Mouse (Mus musculus) R1 (cell line): ENCODE results near the gene Pnma1.

ENCODE experiments used
- DNase-seq: peaks from one replicate; pipeline ENCODE4 v3.0.0-alpha.2; 2018; ENCODE audit warnings: low read depth, low spot score

Gene Pnma1

DNA sequence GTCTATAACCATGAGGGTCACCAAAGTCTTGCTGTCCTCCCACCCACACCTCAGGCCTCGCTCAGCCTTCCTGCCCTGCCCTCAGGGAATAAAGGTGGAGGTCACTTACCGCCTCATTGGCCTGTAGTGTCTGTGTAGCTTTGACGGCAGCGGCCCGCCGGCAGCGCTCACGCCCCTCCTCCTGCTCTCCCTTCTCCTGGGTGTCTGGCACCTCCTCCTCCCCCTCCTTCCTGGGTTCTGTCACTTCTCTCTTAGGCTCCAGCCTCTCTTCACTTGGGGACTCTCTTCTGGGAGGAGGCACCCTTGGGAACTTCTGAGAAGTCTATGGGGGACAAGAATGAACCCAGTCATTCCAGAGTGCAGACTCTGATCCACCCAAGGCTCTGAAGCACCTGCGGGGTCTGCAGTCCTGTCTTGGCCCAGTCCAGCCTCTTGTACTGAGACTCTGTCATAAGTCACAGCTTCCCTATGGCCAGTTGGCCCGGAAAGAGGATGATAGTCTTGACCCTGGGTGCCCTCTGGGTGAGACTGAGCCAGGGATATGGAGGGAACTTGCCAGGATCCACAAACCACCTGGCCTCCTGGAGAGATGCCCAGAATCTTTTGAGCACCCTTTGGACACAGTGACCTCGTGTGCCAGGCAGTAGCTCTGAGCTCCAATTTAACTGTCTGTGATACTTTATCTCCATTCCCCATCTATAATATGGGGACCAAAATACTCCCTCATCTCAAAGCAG, 6.7 kb upstream of the Pnma1 start:
- no peak for DNase-seq

DNA sequence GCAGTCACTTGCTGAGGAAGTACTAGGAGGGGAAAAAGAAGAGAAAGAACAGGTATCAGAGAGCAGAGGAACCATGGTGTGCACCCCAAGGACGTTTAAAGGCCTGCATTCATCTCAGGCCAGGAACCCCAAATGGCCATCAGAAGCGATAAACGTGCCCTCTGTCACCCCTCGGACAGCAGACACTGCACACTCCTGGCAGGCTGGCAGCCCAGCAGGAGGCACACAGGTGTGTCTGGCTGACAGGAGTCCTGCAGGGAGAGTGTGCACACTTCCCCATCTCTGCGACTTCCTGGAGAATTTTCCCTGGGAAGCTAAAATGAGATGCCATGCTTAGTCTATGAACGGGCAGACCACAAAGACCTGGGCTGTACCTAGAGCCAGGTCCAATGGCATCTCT, 5.1 kb upstream of the Pnma1 start:
- DNase-seq = no peak

DNA sequence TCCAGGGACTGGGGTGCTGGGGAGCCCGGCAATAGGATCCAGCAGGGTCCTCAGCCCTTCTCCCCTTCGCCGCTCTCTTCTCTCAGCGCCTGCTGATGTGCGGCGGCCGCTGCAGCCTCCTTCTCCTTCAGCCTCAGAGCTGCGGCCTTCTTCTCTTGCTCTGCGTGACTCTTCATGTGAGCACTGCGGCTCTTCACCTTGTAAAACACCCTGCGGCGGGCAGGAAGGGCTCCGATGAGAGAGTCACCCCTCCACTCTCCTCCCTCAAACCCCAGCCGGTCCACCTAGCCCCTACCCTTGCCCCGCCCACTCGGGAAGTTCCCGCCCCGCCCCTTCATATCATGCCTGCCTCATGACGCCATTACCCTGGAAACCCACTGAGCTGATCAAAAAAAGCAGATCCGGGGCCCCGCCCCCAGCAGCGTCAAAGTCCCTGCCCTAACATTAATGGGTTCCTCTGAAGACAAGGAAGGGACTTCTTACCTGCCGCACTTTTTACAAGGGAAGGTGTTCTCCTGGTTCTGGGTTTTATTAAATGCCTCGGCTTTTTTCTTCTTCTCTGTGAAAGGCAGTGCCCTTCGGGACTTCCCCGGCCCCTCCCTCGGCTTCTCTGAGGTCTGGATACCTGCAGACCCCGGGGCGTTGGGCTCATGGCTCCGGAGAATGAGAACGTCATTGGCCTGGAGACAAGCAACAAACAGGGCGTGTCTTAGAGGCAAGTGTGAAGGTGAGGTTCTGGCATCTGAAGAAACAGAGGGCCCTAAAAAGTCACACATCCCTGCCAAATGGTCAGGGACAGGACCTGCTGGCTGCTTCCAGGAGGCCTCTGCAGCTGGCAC, 4.3 kb upstream of the Pnma1 start:
- DNase-seq = peak; percentile 90

DNA sequence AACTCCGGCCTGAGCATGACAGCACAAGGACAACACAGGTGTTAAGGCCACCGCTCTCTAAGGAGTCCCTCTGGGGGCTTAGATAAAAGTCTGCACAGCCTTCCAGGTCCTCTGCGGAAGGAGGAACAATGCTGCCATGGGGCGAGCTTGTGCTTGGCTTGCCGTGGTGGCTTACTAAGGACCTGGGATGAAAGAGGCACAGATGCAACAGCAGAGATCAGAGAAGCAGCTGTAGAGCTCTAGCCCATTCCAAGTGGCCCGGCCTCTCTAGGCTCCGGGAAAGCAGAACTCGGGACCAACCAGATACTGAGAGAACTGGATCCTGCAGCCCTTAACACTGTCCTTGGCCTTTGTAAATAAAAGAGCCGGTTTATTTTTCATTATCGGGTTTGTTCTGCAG, 3.6 kb upstream of the Pnma1 start:
- no peak for DNase-seq

DNA sequence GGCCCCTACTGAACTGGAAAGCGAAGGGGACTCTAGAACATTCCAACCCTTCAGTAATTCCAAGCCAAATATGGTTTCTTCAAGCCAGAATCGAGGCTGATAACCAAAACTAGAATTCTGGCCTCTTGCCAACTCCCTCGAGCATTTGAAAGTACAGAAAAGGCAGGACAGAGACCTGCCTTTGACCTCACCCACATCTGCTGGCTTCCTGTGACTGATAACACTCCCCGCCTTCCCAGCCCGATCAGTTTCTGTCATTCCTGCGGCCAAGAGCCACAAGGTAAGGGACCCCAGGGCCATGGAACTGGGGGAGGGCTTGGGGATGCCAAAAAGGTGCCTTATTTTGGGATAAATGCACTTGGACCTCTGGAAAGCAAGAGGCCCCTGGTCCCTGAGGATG, 2.7 kb upstream of the Pnma1 start:
- no peak for DNase-seq

DNA sequence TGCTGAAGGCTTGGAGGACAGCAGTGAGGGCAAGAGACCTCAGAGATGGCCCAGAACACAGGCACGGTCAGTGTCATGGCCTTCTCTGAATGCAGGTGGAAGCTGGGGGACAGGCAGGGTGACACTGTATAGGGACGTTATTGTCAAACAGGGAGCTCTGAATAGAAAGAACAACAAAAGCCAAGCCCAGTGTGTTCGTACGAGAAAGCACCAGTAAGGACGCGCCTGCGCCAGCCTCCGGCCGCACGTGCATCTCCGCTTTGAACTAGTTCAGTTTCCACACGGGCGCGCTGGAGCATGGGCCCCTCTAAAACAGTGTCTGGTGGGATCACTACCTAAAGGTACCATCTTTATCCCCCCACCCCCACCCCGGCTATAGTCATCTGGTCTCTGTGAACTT, 1.7 kb upstream of the Pnma1 start:
- no peak for DNase-seq

DNA sequence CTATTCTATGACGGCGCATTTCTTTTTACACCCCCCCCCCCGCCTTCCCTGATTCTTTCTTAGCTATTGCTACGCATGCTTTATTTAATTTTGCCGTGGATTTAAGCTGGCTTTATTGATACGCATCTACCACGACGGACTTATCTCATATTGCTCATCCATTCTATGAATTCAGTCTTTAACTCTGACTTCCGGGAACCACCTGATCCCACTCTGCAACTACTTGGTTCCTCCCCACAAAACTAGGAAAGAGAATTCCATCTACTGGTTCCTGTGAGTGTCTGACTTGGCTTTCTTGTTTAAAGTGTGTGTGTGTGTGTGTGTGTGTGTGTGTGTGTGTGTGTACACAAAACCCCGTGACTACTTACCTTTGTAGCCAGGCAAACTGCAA, 328 bp upstream of the Pnma1 start:
- DNase-seq = no peak

DNA sequence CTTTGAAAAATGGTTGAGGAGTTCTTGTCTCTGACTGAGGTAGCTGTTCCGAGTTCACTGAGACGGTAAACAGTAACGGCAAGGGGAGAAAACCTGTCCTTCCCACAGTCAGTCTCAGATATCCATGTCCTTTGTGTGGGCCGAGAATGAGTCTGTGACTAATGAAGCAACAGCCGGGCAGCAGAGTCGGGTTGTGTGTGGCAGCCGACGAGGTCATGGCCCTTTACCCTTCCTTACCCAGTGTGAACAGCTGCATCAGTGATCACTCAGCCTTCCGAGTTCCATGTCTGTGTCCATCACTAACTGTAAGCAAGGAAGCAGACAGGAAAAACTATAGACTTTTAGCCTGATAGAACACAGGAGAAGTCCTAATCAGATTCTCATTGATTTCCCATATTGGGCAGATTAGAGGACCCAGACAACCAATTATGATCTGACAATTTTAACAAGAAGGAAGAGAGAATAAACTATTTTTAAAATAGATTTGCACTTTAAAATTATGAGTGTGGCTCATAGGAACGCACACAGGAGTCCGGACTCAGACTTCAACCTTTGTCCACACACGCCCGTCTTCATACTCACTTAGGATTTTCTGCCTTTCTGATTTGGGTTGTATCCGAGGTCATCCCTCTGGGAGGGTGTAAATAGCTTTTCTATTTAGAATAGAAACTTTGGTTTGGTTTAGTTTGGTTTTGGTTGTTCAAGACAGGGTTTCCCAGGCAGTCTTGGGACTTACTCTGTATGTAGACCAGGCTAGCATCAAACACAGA, 5.8 kb downstream of the Pnma1 start:
- no peak for DNase-seq

DNA sequence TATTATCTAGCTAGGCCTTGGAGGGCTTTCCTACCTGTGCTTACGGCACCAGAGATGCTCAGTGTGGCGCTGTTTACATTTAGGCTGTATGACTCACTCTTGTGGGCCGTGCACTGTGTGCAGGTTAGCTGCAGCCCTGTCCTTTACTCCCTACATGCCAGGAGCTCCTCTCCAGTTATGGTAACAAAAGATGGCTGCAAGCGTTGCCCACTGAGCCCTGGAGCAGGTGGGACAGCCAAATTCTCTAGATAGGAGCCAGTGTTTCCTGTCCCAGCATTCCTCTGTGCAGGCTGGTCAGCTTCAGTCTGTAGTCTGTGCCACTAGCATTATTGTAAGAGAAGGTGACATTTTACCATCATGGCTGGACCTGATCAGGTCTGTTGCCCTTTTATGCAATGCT, 7.0 kb downstream of the Pnma1 start:
- no peak for DNase-seq

DNA sequence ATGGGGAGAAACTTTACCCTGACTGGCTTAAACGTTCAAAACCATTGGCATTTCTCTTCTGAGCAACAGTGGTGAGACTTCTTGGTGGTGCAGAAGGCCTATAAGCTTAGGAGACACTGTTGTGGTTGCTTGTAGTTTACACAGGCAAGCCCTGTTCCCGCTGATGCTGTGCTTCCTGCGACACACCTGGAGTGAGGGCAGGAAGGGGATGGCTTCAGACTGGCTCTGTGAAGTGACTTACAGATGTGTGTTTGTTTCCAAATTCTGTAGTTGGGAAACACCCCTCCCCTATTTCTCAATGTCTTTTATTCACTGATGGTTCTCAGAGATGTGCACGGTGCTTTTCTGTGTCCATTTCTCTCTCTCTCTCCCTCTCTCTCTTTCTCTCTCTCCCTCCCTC, 8.2 kb downstream of the Pnma1 start:
- no peak for DNase-seq

DNA sequence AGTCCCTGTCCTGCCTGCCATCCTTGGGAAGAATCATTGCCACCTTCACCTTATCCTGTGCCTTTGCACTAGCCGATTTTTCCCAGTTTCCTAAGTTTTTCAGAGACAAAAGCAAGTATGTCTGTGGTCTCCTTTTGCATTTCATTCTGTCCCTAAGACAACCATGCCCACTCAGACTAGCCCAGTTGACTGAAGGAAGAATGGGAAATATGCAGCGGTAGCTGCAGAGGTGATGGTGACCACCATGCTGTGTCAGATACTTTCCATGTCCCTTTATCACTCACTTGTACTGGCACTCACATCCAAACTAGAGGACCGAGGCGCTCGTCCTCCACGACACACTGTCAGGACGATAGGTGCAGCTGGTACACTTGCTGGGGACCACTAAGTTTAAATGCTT, 11.2 kb downstream of the Pnma1 start:
- DNase-seq = no peak

DNA sequence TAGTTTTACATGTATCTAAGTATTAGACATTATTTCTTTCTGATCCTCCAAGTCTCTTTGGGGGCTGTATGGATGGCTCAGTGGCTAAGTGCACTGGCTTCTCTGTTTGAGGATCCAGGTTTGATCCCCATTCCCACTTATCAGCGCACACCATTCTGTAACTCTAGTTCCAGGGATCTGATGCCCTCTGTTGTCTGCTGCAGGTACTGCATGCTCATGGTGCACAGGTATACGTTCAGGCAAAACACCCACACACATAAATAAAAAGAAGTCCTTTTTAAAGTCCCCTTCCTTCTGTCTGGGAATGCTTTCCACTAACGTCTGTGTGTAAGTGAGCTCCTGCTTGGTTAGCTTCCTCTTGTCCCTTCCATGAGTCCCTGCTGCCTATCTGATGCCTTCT, 16.0 kb downstream of the Pnma1 start:
- peak; percentile 76 for DNase-seq

DNA sequence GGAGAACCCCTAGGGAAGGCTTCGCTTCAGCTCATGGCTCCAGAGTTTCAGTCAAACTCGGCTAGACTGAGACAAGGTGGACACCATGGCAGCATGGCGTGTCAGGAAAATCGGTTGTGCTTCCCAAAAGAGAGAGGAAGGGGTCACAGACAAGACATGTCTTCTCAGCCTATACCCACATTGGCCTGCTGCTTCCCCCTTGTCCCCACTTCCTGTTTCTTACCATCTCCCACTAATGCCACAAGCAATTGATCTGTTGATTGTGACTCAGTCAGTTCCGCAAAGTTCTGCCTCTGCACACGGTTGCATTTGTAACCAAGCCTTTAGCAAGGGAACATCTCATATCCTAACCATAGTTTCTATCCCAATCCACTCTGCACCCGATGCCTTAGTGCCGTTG, 18.4 kb downstream of the Pnma1 start:
- DNase-seq = no peak

DNA sequence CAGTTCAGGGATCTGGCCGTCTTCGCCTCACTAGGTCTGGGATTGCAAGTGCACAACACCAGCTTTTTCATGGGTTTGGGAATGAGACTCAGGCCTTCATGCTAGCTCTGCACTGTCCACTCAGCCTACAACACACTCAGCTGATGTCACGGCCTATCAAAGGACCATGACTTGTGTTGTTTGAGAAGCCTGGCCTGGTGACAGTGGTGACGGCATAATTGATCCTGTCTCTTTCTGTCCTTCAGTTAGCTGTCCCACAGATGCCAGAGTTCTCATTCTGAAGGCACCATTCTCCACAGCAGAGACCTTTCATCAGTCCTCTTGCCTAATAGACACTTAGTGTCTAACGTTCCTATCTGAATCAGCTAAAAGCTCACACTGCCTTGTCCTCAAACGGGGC, 19.7 kb downstream of the Pnma1 start:
- DNase-seq = no peak

DNA sequence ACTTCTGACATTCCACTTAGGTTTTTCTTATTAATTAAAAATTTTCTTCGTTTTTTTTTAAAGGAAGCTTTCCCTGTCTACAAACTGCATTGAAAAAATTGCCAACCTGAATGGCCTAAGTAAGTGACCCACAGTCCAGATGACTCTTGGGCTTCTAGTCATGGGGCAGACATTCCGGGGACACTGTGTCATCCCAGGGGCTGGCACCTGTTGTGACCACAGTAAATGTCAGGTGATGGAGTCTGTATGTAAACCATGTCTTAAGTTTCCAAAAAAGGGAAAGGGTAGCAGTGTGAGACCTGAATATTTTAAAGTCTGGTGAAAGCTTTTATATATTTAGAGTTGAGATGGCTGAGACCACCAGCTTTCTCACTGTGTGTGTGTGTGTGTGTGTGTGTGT, 21.4 kb downstream of the Pnma1 start:
- DNase-seq = no peak

DNA sequence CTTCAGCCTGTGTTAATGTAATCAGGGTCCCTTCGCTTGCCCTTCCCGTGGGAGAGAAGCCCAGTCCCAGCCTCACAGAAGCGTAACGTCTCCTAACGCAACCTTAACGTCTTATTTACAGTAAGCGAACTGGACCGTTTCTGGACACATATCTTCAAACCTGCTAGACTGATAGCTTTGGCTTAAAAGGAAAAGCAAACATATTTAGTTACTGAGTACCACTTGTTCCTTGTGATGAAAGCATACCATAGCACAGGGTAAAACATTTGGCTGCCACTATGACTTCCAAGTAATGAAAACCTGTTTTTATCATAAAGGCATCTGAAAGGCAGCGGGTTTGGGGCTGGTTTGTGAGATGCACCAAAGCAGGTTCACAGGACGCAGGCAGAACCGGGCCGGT, 22.4 kb downstream of the Pnma1 start:
- no peak for DNase-seq

DNA sequence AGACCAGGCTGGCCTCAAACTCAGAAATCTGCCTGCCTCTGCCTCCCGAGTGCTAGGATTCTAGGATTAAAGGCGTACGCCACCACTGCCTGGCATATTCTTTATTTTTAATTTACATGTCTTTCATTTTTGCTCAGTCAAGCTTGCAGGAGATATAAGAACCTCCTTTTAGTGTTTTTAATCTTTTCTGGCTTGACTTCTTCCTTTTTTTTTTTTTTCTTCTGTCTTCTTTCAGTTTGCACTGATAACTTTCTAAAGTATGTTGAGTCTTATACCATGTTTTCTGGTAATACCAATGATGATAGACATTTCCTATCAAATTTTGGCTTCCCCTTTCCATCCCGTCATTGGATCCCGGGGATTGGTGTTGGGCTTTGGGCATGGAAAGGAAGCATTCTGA, 28.7 kb downstream of the Pnma1 start:
- DNase-seq = no peak

DNA sequence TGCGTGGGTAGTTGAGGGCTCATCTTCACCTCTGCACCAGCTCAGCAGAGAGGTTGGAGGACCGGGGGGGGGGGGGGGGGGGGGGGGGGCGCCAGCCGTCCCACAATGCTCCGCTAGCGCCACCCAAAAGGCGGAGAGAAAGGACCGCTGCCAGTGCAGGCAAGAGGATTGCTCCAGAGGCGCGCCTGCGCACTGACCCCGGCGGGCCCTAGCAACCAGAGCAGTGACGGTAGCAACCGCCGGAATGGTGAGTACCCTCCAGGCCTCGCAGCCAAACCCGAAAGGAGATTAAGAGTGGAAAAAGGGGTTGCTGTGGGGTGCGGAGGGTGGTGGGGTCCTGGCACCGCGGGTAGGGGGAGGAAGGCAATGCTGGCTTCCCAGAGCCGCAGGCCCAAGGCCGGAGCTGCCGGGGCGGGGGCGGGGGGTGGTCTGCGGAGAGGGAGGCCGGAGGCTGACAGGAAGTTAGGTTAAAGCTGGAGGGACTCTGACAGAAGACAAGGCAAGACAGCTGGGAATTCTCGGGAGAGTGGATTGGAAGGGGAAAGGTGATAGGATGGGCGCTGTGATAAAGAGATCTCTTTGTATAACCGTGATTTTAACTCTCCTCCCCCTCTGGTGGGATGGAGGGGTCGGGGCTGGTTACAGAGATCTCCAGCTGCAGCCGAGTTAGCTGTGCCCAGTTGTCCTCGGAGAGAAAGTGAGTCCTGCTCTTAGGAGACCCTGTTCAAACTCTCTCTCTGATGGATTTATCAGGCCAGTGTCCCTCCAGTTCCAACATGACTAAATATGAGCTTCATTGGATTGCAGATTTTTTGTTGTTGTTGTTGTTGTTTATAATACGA, 33.9 kb downstream of the Pnma1 start, which contains the start of gene Dnal1:
Gene Dnal1 (plus strand): TSS at position 214 of the 842 bp plus-strand sequence.
- peak; percentile 93 for DNase-seq

DNA sequence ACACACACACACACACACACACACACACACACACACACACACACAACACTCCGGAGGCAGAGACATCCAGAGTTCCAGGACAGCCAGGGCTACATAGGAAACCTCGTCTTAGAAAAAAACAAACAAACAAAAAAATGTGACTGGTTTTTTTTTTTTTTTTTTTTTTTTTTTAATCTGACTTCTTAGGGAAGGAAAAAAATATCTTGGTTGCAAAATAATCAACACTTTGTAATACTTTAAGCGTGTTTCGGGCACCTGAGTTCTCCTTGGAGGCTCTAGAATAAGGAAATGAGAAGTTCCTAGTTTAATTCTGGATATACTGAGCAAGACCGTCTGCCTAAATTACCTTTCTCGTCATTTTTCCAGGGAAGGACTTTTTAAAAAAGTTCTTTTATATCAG, 34.6 kb downstream of the Pnma1 start:
- no peak for DNase-seq

DNA sequence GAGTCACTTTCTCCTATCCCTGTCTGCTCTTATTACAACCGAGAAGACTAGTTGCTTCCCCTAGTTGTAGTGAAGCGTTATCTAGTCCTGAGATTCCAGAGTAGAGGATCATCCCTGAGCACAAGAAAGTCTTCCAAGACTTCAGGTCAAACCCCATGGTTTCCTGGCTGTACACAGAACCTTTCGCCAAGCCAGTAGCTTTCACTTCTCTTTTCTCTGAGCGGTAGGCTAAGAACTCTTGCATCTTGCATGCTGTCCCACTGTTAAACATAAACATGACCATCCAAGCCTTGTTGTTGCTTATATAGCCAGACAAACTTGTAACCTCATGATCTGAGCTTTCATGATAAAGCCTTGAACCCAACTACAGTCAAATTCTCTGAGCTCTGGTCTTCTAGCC, 37.5 kb downstream of the Pnma1 start:
- no peak for DNase-seq

DNA sequence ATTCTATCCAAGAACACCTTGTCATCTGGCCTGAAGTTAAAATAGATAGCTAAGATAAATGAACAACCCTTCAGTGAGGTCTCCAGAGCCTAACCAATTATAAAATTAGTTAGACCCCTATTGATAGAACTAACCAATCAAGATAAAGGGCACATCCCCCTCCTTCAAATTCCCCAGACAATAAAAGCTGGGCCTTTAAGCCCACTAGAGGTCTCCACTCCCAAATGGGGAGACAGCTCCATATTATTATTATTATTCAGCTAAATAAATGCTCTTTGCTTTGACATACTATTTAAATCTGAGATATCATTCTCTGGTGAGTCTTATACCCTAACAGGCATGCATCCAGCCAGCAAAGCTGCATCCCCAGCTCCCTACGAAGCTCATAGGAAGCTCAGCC, 38.4 kb downstream of the Pnma1 start:
- no peak for DNase-seq

DNA sequence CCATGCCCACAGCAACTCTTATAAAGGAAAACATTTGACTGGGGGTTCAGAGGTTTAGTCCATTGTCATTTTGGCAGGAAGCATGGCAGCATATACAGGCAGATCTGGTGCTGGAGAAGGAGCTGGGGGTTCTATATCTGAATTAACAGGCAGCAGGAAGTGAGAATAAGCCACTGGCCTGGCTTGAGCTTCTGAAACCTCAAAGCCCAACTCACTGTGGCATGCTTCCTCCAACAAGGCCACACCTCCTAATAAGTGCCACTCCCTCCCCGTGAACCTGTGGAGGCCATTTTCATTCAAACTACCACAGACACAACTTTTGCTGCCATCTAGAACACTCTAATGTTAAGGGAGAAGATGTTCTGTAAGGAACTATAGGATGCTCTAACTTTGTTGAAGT, 40.6 kb downstream of the Pnma1 start:
- DNase-seq = peak; percentile 43
